Mouse (Mus musculus): ENCODE data around the gene Zfp654.
A peak's percentile ranks its signal among the peaks of the same experiment; 100 is the strongest.

Zfp654 gene

GRCm38 (mm10) chr16:64852441-64852871, 1.0 kb upstream of the Zfp654 start:
- DNase-seq = peak; percentile 45

GRCm38 (mm10) chr16:64851085-64851562, 328 bp downstream of the Zfp654 start:
- DNase-seq = no peak

DNA sequence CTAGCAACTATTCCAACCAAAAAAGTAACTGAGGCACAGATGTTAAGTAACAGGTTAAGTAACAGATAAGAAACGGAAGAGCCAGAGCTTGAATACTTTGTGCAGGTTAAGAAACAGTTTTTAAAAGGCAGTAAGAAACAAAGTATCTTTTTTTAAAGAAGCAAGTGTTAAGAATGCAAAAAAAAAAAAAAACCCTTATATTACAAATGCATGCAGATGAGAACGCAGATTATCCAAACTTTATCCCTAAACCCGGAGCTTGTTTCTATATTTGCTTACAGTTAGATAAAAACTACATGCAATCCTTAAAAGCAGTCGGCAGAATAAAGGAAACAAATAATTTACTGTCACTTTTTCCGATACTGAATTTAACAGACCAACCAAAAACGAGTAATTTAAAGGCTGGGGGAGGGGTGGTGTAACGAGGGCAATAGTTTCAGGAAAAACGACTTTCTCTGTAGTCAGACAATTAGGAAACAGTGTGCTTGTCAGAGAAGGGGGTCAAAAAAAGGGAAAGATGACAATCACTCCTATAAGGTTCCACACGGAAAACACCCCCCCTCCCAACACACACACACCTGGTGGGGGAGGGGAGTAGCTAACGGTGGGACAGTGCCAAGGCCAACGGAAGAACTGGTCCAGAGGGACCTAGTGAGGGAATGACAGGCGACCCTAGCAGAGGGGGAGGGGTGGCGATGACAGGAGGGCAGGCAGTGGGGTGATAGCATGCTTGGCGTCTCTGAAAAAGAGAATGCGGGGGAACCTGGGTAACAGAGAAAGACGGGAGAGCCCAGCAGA, 966 bp downstream of the Zfp654 start:
- peak; percentile 20 for DNase-seq

- DNase-seq = no peak
These were observed 5.5 kb downstream of the Zfp654 start for GRCm38 (mm10) chr16:64845947-64846346.

- DNase-seq = no peak
These were observed 9.1 kb downstream of the Zfp654 start for GRCm38 (mm10) chr16:64842374-64842729.

DNA sequence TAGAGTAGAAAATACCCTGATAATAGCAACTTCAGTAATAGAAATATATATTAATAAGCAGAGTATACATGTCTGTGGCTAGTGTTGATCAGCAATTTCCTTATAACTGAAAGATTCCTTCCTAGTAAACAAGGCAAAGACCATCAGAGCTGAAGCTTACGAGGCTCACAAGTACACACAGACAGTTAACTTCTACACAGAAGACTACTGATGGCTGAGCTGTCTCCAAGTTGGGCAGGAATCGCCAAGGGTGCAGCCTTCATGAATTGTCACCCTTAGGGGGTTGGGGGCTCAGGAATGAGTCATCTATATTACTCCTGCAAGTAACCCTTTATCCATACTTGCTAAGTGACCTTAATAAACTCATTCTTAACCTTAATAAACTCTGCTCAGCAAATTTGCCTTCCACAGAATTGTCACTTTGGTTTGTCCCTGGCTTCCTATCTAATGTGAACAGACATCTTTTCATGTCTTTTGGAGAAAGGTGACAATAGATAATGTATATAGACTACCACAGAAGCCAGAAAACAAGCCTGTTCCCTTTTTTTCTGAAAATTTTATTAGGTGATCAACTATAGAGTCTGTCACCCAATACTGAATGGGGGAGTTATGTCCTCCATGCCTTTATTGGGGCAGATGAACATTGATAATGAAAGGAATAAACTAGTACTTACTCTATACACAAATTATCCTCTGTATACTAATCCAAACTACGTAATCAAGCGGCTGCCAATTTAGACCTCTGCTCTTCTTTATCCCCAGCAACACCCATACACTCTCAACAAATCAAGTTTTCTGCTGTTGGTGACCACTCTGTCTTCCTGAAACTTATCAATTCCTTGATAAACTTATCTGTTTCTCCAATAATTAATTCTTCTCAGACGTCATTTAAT, 9.7 kb downstream of the Zfp654 start:
- DNase-seq = no peak

DNA sequence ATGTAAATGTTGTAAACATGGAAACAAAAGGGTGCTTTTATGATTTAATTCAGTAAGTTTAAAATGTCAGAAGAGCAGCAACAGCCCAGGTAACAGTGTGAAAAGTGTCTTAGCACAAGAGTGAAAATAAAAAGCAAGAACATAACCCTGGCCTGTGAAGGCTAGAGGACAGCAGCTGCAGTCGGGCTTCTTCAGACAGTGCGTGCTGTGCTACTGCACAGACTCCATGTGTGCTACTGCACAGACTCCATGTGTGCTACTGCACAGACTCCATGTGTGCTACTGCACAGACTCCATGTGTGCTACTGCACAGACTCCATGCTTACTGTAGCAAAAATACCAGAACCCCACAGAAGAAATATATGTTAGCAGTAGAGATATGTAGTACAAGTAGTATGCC, 14.7 kb downstream of the Zfp654 start:
- DNase-seq = no peak

DNA sequence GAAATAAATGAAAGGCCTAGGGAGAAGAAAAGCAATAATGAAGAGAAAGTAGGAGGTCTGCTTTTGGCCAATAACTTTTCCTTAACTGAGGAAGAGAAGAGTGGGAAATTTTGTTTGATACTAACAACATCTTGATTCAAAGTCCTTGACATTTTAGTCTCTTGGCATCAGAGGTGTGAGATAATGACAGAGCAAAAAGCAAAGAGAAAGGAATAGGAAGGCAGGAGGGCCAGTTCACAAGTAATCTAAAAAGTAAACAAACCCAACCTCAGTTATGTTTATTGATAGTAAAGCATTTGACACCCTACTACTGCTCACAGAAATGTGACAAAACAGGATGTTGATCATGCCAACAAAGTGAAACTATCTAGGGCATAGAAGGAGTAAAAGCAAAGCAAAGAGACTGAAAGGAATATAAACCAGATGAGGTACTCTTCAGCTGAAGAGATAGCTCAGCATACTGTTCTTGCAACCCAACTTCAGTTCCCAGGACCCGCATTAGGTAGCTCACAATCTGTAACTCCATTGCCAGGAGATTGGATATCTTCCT, 15.4 kb downstream of the Zfp654 start:
- no peak for DNase-seq

GRCm38 (mm10) chr16:64830291-64830690, 21.2 kb downstream of the Zfp654 start:
- DNase-seq = no peak

- DNase-seq = no peak
These were observed 27.0 kb downstream of the Zfp654 start for GRCm38 (mm10) chr16:64824474-64824873.

- DNase-seq = no peak
These were observed 27.6 kb downstream of the Zfp654 start for GRCm38 (mm10) chr16:64823890-64824289.

GRCm38 (mm10) chr16:64817094-64817765, 34.2 kb downstream of the Zfp654 start:
- DNase-seq = no peak

- no peak for DNase-seq
These were observed 48.4 kb downstream of the Zfp654 start for GRCm38 (mm10) chr16:64803041-64803440.

GRCm38 (mm10) chr16:64801638-64802037, 49.8 kb downstream of the Zfp654 start:
- DNase-seq = no peak

DNA sequence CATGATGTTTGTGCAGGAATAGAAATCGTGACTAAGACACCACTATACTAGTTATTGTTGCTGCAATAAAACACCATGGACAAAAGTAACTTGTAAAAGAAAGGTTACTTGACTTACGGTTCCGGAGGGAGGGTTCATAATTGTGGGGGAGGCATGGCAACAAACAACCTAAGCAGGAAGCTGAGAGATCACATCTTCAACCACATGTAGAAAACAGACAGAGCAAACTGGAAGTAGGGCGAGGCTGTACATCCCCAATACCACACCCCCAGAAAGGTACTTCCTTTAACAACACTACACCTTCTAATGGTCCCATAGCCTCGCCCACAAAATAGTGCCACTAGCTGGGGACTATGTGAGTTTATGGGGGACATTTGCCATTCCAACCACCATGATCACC, 51.1 kb downstream of the Zfp654 start:
- DNase-seq = no peak

GRCm38 (mm10) chr16:64794802-64795201, 56.6 kb downstream of the Zfp654 start:
- no peak for DNase-seq

- no peak for DNase-seq
These were observed 61.7 kb downstream of the Zfp654 start for GRCm38 (mm10) chr16:64789706-64790105.

GRCm38 (mm10) chr16:64775516-64775915, 75.9 kb downstream of the Zfp654 start:
- DNase-seq = no peak

DNA sequence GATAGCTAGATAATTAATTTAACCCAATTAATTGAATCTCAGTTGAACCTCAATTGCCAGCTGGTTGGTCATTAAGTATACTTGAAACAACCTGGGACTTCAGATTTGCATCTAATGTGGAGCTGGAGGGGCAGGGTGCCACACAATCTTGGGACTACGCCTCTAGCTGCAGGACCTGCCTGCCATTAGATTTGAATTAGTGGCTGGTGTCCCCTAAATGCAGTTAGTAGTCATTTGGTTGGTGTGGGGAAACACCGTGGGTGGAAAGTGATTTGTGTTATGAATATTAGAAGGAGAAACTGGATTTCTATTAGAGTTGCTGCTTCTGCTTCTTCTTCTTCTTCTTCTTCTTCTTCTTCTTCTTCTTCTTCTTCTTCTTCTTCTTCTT, 80.0 kb downstream of the Zfp654 start:
- no peak for DNase-seq

GRCm38 (mm10) chr16:64770521-64771430, 80.7 kb downstream of the Zfp654 start, which contains the start of gene 4930453N24Rik:
Gene 4930453N24Rik (minus strand): TSS chr16:64771161.
- DNase-seq = peak; percentile 84

GRCm38 (mm10) chr16:64766696-64767300, 84.7 kb downstream of the Zfp654 start:
- DNase-seq = no peak

Data from right cerebral cortex, adult 18-20 months (tissue).